Mouse (Mus musculus): ENCODE results near the gene Zfyve28. TPM values are rescaled to one million over a fixed set of nuclear protein-coding genes. Genes with fewer than 3 reads are reported as not detected.

The Zfyve28 gene
- total RNA-seq, 2 experiments from 2014 or later: 1.0 to 1.2 TPM

DNA sequence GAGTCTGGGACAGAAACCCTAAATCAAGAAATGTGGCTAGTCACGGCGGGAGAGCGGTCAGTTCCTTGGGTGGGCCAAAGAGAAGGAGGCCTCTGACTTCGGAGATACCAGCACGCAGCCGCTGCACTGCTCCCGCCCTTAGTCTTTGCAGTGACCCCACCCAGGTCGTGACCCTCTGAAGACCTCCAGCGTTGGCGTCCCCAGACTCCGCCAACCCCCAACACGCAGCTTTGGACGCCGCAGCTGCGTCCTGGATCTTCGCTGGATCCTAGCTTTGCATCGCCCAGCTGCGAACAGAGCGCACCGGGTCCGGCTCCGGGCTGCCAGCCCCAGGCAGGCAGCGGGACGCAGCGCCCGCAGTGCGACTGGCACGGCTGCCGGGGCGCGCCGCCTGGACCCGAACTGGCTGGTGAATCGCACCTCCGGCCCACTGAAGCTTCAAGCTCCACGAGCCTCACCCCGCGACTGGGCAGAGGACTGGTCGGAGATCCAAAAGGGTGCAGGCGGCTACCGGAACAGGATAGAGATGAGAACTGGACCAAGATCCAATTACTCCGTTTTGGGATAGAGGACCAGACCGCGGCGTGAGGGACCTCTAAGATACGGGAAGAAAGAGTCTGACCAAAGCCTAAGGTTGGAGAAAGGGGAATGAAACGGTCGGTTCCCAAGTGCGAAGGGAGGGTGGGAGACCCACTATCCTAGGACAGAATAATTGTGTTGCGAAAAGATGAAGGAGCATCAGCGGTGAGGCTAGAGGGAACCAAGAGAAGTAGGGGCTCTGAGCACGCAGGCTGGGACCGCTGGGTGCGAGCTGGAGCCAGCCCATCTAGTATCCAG is 1.0 kb downstream of the Zfyve28 start:
- intact Hi-C loops (cut with DNase I): no loop called here
- DNase-seq: no peak

DNA sequence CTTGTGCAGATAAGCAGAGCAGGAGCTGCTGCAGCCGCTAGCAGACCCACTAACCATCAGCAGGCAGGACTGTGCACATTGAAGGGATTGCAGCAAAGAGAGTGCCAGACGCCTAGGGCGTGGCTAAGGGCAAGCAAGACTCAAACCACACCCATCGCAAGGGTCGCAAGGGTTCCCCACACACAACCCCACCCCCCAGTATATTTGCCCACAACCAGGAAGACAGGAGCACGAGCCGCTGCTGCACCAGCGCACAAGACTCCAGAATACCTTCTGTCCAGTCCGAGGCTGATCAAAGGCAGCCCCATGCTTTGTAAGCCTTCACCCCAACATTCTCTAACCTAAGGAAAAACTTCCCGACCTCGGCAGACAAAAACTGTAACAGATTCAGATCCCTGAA is 1.7 kb downstream of the Zfyve28 start:
- intact Hi-C loops (cut with DNase I): no loop called here
- no peak for DNase-seq

- intact Hi-C loops (cut with DNase I): no loop called here
Observed at GRCm38 (mm10) chr5:34285285-34285684, 3.0 kb downstream of the Zfyve28 start.

DNA sequence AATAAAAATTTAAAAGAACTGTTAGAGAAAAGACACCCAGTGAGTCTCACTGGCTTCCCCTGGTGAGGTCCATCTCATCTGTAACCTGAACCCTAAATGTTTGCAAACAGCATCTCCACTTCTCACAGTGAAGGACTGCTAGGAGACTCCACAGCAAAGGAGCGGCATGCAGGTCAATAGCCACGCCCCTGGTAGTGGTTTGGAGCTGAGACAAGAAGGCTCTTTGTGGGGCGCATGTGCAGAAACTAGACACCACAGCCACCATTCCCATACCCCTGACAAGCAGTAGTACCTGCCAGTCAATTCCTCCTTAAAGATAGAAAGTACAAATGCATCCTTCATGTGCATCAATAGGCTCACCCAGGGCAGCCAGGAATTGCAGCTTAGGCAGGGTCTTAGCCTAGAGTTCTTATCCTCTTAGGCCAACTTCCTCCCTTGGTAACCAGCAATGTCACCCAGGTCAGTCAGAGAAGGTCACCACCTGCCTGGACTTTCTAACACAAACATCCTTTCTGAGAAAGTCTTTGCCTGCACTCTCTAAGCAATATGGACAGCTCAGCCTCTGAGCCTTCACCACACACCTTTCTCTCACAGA is 4.0 kb downstream of the Zfyve28 start:
- intact Hi-C loops (cut with DNase I): no loop called here
- DNase-seq: no peak

More at GRCm38 (mm10) chr5:34285285-34285684, 3.0 kb downstream of the Zfyve28 start:
- no peak for DNase-seq

DNA sequence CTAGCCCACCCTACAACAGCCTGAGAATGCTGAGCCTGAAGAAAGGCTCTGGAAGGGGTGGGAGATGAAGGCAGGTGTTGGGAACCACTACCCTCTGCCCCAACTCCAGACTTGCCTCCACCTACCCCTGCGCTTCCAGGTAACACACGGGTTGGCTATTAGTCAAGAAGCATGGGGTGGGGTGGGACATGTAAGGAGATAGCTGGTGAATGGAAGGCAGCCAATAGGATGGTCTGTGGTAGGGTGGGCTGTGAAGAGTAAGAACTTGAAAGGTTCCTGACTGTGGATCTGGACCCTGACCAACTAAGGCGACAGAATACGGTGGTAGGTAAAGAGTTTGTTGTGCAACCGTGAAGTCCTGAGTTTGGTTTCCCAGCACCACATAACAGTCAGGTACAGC is 4.9 kb downstream of the Zfyve28 start:
- DNase-seq: no peak
- intact Hi-C loops (cut with DNase I): no loop called here

DNA sequence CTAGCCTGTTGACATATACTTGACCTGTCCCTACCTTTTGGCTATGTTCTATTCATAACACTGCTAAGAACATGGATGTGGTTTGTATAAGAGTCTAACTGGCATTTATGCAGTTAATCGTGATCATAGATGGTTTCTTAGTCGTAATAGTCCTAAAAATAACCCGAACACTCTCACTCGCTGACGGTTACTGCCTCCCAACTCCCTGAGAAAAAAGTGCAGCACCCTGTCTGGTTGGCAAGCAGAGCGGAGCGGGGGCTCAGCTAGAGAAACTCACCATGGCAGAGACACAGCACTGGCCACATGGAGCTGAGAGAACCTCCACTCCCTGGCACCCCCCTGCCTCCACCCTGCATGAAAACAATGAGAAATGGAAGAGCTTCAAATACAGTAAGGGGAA is 7.3 kb downstream of the Zfyve28 start:
- DNase-seq: no peak
- intact Hi-C loops (cut with DNase I): no loop called here

- intact Hi-C loops (cut with DNase I): no loop called here
- no peak for DNase-seq
Observed at GRCm38 (mm10) chr5:34279214-34279613, 9.0 kb downstream of the Zfyve28 start.

GRCm38 (mm10) chr5:34278058-34278457 is 10.2 kb downstream of the Zfyve28 start:
- DNase-seq: no peak
- intact Hi-C loops (cut with DNase I): no loop called here

- intact Hi-C loops (cut with DNase I): no loop called here
- DNase-seq: no peak
Observed at GRCm38 (mm10) chr5:34276746-34277145, 11.5 kb downstream of the Zfyve28 start.

- no peak for DNase-seq
- intact Hi-C loops (cut with DNase I): no loop called here
Observed at GRCm38 (mm10) chr5:34276191-34276590, 12.1 kb downstream of the Zfyve28 start.

- intact Hi-C loops (cut with DNase I): no loop called here
- DNase-seq: no peak
Observed at GRCm38 (mm10) chr5:34274676-34275293, 13.5 kb downstream of the Zfyve28 start.

GRCm38 (mm10) chr5:34274268-34274667 is 14.0 kb downstream of the Zfyve28 start:
- no peak for DNase-seq
- intact Hi-C loops (cut with DNase I): no loop called here

DNA sequence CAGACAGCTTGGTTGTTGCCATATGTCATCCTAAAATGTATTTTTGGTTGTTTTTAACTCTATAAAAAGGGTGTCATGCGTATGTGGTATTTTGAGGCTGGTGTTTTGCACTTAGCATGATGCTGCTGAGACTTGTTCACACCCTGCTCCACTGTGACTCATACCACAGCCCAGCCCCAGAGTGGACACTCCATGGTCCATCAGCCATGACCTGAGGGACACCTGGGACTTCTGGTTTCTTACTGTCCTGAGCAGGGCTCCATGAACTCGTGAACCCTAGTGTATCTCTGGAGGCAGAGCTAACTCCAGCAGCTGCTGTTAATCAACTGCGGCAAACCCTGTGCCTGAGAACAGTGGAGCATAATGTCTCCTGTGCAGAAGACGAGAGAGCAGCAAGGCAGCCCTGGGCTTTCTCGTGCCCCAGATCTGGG is 15.0 kb downstream of the Zfyve28 start:
- no peak for DNase-seq
- intact Hi-C loops (cut with DNase I): no loop called here

DNA sequence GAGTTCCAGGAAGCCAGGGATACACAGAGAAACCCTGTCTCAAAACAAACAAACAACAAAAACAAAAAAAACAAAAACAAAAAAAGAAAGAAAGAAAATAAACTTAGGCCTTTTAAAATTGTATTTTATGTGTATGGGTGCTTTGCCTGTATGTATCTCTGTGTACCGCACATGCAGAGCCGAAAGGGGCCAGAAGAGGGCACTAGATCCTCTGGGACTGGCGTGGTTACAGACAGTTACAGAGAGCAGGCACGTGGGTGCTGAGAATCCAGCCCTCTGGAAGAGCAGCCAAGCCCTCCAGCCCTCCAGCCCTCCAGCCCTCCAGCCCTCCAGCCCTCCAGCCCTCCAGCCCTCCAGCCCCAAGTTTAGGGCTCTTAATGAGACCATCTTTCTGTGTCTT is 16.5 kb downstream of the Zfyve28 start:
- intact Hi-C loops (cut with DNase I): no loop called here
- no peak for DNase-seq

- intact Hi-C loops (cut with DNase I): no loop called here
Observed at GRCm38 (mm10) chr5:34269921-34270465, 18.3 kb downstream of the Zfyve28 start.

GRCm38 (mm10) chr5:34269197-34269920 is 18.9 kb downstream of the Zfyve28 start:
- intact Hi-C loops (cut with DNase I): no loop called here
- no peak for DNase-seq

More at GRCm38 (mm10) chr5:34269921-34270465, 18.3 kb downstream of the Zfyve28 start:
- no peak for DNase-seq

DNA sequence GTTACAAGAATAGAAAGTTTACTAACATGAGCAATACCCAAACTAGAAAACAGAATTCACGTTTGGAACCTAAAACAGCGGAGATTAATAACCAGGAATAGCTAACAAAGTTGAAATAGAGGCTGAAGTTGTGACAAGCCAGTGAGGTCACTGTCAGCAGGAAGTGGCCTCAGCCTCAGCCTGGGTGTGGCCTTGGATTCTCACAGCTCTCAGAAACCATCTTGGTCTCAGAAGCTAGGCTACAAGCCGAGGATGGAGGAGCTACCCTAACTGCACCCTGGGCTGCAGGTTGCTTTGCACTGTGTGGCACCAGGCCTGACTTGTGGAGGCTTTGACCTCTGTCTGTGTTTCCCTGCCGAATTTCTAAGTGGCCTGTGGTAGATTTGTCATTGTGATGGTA is 22.2 kb downstream of the Zfyve28 start:
- no peak for DNase-seq
- intact Hi-C loops (cut with DNase I): no loop called here

- DNase-seq: no peak
- intact Hi-C loops (cut with DNase I): no loop called here
Observed at GRCm38 (mm10) chr5:34259172-34259816, 29.0 kb downstream of the Zfyve28 start.

DNA sequence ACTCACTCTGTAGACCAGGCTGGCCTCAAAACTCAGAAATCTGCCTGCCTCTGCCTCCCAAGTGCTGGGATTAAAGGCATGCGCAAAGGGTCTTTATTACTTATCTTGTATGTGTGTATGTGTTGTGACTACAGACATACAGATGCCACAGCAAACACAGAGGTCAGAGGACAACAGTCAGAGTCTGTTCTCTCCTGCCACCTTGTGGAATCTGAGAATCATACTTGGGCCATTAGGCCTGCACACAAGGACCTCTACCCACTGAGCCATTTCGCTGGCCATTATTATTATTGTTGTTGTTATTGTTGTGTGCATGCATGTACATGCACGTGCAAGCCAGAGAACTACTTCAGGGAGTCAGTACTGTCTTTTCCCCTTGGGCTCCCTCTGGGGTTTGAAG is 33.1 kb downstream of the Zfyve28 start:
- intact Hi-C loops (cut with DNase I): no loop called here
- DNase-seq: no peak

DNA sequence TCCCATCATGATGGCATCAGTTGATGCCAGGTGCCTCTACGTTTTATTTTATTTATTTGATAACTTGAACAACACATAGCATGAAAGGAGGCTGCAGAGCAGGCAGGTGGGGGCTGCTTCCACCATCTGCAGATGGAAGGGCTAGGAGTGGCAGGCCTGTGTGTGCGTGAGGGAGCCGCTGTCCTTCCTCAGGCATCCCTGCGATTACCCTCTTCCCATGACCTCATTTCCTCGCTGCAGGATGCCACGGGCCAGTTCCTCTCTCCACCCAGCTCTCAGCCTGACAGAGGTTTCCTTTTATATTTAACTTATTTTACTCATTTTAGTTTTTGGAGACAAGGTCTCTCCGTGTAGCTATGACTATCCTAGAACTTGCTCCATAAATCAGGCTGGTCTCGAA is 33.9 kb downstream of the Zfyve28 start:
- no peak for DNase-seq
- intact Hi-C loops (cut with DNase I): loop anchor here (1.0 kb wide), 1 partner anchor 44 kb away; no protein-coding TSS in a partner anchor
